Mouse (Mus musculus) brown adipose tissue, adult 24 weeks (tissue): ENCODE results near the gene Ccdc51. TPM values are rescaled to one million over a fixed set of nuclear protein-coding genes. Genes with fewer than 3 reads are reported as not detected.

ENCODE experiments used
- H3K27ac ChIP-seq: fragments of 200-500 bp; replicated peaks from 2 replicates; pipeline ENCODE4 v1.5.1; 2012; ENCODE audit warnings: low read depth, mild to moderate bottlenecking, low read length
- H3K4me1 ChIP-seq: fragments of 200-500 bp; 2 replicates; pipeline ENCODE4 v1.6.1; 2012; ENCODE audit warnings: low read length, mixed read lengths; ENCODE audit not compliant: control insufficient read depth, insufficient read depth, insufficient read length
- H3K4me3 ChIP-seq: fragments of 200-500 bp; 2 replicates; pipeline ENCODE4 v1.5.1; 2012; ENCODE audit warnings: low read depth, mild to moderate bottlenecking, low read length, moderate library complexity; ENCODE audit not compliant: insufficient read depth
- polyA plus RNA-seq: library from polyadenylated mRNA; stranded (reverse); fragments of >200 nt; gene quantifications from 2 replicates; pipeline ENCODE4 v1.2.4, GENCODE M21; 2012; ENCODE audit not compliant: missing spikeins, insufficient read depth, insufficient read length

Gene Ccdc51
- polyA plus RNA-seq, 1 experiment = 10.8 TPM

- H3K4me3 ChIP-seq = no peak overlapping the region
Measured at GRCm38 (mm10) chr9:109097831-109098230, 15.5 kb downstream of the Ccdc51 start.

GRCm38 (mm10) chr9:109098366-109098765, 16.1 kb downstream of the Ccdc51 start:
- Histone ChIP-seq H3K4me1 (no peaks in the 10 kb centered on the region), H3K4me3 (no peak overlapping the region), H3K27ac (no peak overlapping the region)

More at GRCm38 (mm10) chr9:109097831-109098230, 15.5 kb downstream of the Ccdc51 start:
- no peaks in the 10 kb centered on the region for H3K4me1 ChIP-seq
- H3K27ac ChIP-seq = no peak overlapping the region

- H3K4me1 ChIP-seq = no peaks in the 10 kb centered on the region
- H3K4me3 ChIP-seq = no peak overlapping the region
- H3K27ac ChIP-seq = no peak overlapping the region
Measured at GRCm38 (mm10) chr9:109098969-109099368, 16.7 kb downstream of the Ccdc51 start.

DNA sequence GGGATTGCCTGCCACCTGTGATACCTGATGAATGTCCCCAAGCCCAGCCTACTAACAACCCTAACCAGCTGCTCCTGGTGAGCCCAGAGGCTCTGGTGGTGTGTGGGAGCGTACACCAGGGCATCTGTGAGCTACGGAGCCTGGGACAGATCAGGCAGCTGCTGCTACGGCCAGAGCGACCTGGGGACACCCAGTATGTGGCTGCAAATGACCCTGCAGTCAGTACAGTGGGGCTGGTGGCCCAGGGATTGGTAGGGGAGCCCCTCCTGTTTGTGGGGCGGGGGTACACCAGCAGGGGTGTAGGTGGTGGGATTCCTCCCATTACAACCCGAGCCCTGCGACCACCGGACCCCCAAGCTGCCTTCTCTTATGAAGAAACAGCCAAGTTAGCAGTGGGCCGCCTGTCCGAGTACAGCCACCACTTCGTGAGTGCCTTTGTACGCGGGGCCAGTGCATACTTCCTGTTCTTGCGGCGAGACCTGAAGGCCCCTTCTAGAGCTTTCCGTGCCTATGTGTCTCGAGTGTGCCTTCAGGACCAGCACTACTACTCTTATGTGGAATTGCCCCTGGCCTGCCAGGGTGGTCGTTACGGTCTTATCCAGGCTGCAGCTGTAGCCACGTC, 18.1 kb downstream of the Ccdc51 start:
- Histone ChIP-seq H3K4me3 (no peak overlapping the region), H3K27ac (no peak overlapping the region), H3K4me1 (no peaks in the 10 kb centered on the region)

DNA sequence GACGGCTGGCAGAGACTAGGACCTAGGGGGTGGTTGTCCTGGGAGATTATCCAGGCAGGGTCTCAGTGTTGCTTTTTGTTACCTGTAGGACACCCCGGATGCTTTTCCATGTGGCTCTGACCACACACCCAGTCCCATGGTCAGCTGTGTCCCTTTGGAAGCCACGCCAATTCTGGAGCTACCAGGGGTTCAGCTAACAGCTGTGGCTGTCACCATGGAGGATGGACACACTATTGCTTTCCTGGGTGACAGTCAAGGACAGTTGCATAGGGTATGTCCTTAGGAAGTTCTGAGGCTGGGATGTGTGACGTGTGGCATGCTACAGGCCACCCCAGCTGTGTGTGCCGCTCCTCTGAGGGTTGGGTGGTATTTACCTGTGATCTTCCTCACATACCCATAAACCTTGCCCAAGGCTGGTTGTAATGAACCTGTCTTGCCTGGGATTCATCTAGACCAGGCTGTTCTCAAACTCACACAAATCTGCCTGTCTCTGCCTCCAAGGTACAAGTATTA, 19.7 kb downstream of the Ccdc51 start:
- Histone ChIP-seq H3K4me1 (no peaks in the 10 kb centered on the region), H3K4me3 (no peak overlapping the region), H3K27ac (no peak overlapping the region)

GRCm38 (mm10) chr9:109102541-109102940, 20.2 kb downstream of the Ccdc51 start:
- Histone ChIP-seq H3K27ac (no peak overlapping the region), H3K4me1 (no peaks in the 10 kb centered on the region), H3K4me3 (no peak overlapping the region)

DNA sequence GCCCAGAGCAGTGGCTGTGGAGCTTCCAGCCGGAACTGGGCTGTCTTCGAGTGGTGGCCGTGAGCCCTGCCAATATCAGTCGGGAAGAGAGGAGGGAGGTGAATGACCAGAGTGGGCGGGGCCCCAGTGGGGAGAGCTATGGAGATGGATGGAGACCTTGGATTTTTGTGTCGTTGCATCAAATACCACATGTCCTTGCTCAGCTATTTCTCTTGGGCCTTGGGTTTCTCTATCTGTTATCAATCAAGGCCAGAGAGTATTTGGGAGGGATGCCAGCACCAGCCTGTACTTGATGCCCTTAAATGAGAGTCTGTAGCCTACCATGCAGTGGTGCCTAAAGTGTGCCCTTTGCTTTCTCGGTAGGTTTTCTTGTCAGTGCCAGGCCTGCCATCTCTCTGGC, 21.0 kb downstream of the Ccdc51 start:
- Histone ChIP-seq H3K4me1 (no peaks in the 10 kb centered on the region), H3K4me3 (no peak overlapping the region), H3K27ac (no peak overlapping the region)

- no peaks in the 10 kb centered on the region for H3K4me1 ChIP-seq
- no peak overlapping the region for H3K4me3 ChIP-seq
- H3K27ac ChIP-seq = no peak overlapping the region
Measured at GRCm38 (mm10) chr9:109104083-109104482, 21.8 kb downstream of the Ccdc51 start.

DNA sequence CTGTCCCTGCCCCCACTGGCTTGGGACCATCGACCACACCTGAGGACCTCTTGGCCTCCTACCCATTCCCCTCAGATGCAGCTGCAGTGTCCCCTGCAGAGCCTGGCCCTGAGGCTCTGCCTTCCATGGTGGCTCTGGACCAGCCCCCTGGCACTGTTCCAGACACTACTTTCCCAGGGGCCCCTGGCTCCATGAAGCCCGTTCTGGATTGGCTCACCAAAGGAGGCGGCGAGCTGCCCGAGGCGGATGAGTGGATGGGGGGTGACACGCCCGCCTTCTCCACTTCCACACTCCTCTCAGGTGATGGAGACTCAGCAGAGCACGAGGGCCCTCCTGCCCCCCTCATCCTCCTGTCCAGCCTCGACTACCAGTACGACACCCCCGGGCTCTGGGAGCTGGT, 22.7 kb downstream of the Ccdc51 start:
- Histone ChIP-seq H3K27ac (no peak overlapping the region), H3K4me1 (no peaks in the 10 kb centered on the region)

DNA sequence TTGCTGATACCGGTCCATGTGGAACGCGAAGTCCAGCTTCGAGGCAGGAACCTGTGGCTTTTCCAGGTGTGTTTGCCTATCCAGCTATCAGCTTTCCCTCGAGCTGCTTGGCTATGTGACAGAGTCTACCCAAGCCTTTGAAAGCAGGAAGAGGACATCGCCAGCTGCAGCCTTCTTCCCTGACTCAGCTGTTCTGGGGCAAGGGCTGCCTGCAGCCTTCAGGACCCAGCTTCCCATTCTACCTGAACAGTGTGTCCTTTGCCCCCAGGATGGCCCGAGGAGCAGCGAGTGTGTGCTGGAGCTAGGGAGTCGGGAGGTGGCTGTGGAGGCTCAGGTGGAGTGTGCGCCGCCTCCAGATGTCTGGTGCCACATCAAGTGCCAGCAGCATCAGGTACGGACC, 23.4 kb downstream of the Ccdc51 start:
- H3K27ac ChIP-seq = no peak overlapping the region
- H3K4me1 ChIP-seq = no peaks in the 10 kb centered on the region
- H3K4me3 ChIP-seq = no peak overlapping the region

More for the DNA sequence above, 22.7 kb downstream of the Ccdc51 start:
- no peak overlapping the region for H3K4me3 ChIP-seq

- H3K4me3 ChIP-seq = no peak overlapping the region
- no peak overlapping the region for H3K27ac ChIP-seq
- no peaks in the 10 kb centered on the region for H3K4me1 ChIP-seq
Measured at GRCm38 (mm10) chr9:109107341-109107740, 25.0 kb downstream of the Ccdc51 start.

DNA sequence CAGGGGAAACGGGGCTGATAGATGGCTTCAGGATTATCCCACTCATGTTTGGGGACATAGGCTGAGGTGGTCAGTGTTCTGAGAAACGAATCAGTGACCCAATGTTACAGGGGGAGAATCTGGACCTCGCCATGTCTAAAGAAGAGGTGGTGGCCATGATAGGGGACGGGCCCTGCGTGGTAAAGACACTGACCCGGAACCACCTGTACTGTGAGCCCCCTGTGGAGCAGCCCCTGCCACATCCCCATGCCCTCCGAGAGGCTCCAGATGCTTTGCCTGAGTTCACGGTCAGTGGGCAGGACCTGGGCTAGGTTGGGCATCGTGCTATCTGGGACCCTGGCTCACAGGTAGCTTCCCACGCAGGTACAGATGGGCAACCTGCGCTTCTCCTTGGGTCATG, 27.9 kb downstream of the Ccdc51 start:
- Histone ChIP-seq H3K4me3 (no peak overlapping the region), H3K4me1 (no peaks in the 10 kb centered on the region), H3K27ac (no peak overlapping the region)

DNA sequence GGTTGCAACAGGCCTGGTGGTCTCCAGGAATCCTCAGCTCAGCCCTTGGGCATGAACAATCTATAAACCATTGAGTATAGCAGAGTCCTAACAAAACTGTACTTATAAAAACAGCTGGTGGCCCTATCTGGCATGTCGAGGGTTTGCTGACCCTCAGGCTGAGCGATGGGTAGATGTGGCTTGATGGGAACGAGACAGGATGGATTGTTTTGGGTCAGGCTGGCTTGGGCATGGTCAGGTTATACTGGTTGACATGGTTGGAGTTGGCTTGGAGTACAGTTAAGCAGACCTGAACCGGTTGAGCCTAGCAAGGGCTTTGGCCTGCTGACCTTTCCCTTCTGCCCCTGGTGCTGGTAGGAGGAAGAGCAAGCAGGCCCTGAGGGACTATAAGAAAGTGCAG, 28.8 kb downstream of the Ccdc51 start:
- no peak overlapping the region for H3K27ac ChIP-seq
- no peak overlapping the region for H3K4me3 ChIP-seq
- no peaks in the 10 kb centered on the region for H3K4me1 ChIP-seq

- Histone ChIP-seq H3K27ac (no peak overlapping the region), H3K4me1 (no peaks in the 10 kb centered on the region), H3K4me3 (no peak overlapping the region)
Measured at GRCm38 (mm10) chr9:109111591-109111990, 29.3 kb downstream of the Ccdc51 start.

GRCm38 (mm10) chr9:109113331-109113730, 31.0 kb downstream of the Ccdc51 start:
- Histone ChIP-seq H3K4me1 (no peaks in the 10 kb centered on the region; the same call in 1 of the 2 replicates), H3K4me3 (no peak overlapping the region), H3K27ac (no peak overlapping the region)

- H3K4me1 ChIP-seq = peaks cover 2% of the 10 kb centered on the region; the same call in 1 of the 2 replicates
- H3K27ac ChIP-seq = no peak overlapping the region
- H3K4me3 ChIP-seq = no peak overlapping the region
Measured at GRCm38 (mm10) chr9:109114276-109114675, 32.0 kb downstream of the Ccdc51 start.
